Mouse (Mus musculus): Measurements from ENCODE around the gene Pdia5. TPM values are rescaled to one million over a fixed set of nuclear protein-coding genes. Genes with fewer than 3 reads are reported as not detected.

Pdia5 gene
- 0.27 TPM for polyA plus RNA-seq (2017; shearing (Covaris generic))

GRCm38 (mm10) chr16:35490231-35491070 is at the start of gene Pdia5:
TSS of gene Pdia5 (minus strand) at chr16:35490873.

GRCm38 (mm10) chr16:35363150-35364062 is 127.3 kb downstream of the Pdia5 start, which contains the start of gene Sec22a:
TSS of gene Sec22a (minus strand) at chr16:35363918.

Other genes starting within 250 kb of the Pdia5 start
- gene Sec22a, start 127.0 kb downstream of the Pdia5 start, polyA plus RNA-seq (2017; shearing (Covaris generic)) = 43.4 TPM
- not detected for gene Sema5b, start 50.3 kb upstream of the Pdia5 start, polyA plus RNA-seq (2017; shearing (Covaris generic))